Mouse (Mus musculus) forebrain, embryonic 14.5 days (tissue): Measurements from ENCODE around the gene Ireb2. TPM values are rescaled to one million over a fixed set of nuclear protein-coding genes. Genes with fewer than 3 reads are reported as not detected.
A peak's percentile ranks its signal among the peaks of the same experiment; 100 is the strongest.

Experiments used
- ATAC-seq: fragments of 200-750 bp; cut with Nextera tagmentation; 2 replicates; pipeline ENCODE4 v1.8.0; 2017; ENCODE audit warnings: mild to moderate bottlenecking, moderate library complexity
- DNase-seq: peaks from one replicate; pipeline ENCODE4 v3.0.0-alpha.2; 2015; ENCODE audit warnings: low spot score
- H3K27ac ChIP-seq: fragments of 300-500 bp; sonication (generic); 2 replicates; pipeline ENCODE4 v1.5.1; 2014; ENCODE audit warnings: low read depth, mild to moderate bottlenecking, control low read depth, low read length, moderate library complexity
- H3K27me3 ChIP-seq: fragments of 300-500 bp; sonication (generic); replicated peaks from 2 replicates; pipeline ENCODE4 v1.6.1; 2014; ENCODE audit warnings: low read length, control low read depth, mixed read lengths; ENCODE audit not compliant: control insufficient read depth, insufficient read depth
- H3K36me3 ChIP-seq: fragments of 300-500 bp; sonication (generic); 2 replicates; pipeline ENCODE4 v1.6.1; 2014; ENCODE audit warnings: low read length, control low read depth; ENCODE audit not compliant: control insufficient read depth, insufficient read depth
- H3K4me1 ChIP-seq: fragments of 300-500 bp; sonication (generic); 2 replicates; pipeline ENCODE4 v1.6.1; 2014; ENCODE audit warnings: antibody characterized with exemption, low read length, control low read depth; ENCODE audit not compliant: control insufficient read depth, insufficient read depth
- H3K4me2 ChIP-seq: fragments of 300-500 bp; sonication (generic); 2 replicates; pipeline ENCODE4 v1.6.1; 2014; ENCODE audit warnings: mild to moderate bottlenecking, control low read depth, low read length
- H3K4me3 ChIP-seq: fragments of 300-500 bp; sonication (generic); 2 replicates; pipeline ENCODE4 v1.5.1; 2014; ENCODE audit warnings: low read depth, low read length, control low read depth
- H3K9ac ChIP-seq: fragments of 300-500 bp; sonication (generic); 2 replicates; pipeline ENCODE4 v1.6.1; 2014; ENCODE audit warnings: mild to moderate bottlenecking, low read length, control low read depth, moderate library complexity
- H3K9me3 ChIP-seq: fragments of 300-500 bp; sonication (generic); replicated peaks from 2 replicates; pipeline ENCODE4 v1.6.1; 2016; ENCODE audit warnings: low read length, control low read depth, mixed read lengths; ENCODE audit not compliant: control insufficient read depth
- WGBS: fragments of 180-500 bp; shearing (Covaris S2); extraction: QIAGEN DNeasy Blood & Tissue Kit; methylation state at CpG from one replicate; pipeline ENCODE4 v1.1.7; 2014; 5-methylcytosine and 5-hydroxymethylcytosine counted together
- polyA plus RNA-seq: library from polyadenylated mRNA; unstranded; fragments of >200 nt; fragmentation: Nextera tagmentation; extraction: Ambion mirVana; gene quantifications from 2 replicates; pipeline ENCODE4 v1.2.1, GENCODE M21; 2014

Ireb2 gene
- polyA plus RNA-seq, 1 experiment from 2014 or later: 51.6 TPM

DNA sequence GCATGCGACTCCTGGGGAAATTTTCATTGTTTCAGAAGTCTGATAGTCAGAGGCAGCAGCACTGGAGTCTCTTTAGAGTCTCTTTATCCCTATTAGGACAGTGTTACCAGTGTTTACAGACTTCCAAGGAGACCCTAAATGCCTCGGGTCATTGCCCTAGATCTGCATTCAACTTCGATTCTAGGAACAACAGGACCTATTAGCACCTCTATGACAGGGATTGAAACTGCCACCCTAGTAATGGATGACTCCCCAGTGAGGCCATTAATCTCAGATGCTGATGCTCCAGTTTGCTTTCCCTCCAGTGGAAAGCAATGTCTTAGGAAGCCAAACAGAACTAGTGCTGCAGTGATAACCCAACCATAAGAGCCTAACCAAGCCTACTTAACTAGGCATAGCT lies 6.1 kb upstream of the Ireb2 start:
- Histone ChIP-seq H3K9ac (no peak overlapping the region), H3K9me3 (no peaks in the 10 kb centered on the region), H3K4me1 (no peaks in the 10 kb centered on the region), H3K4me3 (no peak overlapping the region), H3K27ac (no peak overlapping the region), H3K27me3 (no peaks in the 10 kb centered on the region), H3K4me2 (no peak overlapping the region), H3K36me3 (no peaks in the 10 kb centered on the region)
- DNase-seq (no peak), ATAC-seq (no peak)
- WGBS: 41% methylated on average over 3 of the region's 3 CpGs

DNA sequence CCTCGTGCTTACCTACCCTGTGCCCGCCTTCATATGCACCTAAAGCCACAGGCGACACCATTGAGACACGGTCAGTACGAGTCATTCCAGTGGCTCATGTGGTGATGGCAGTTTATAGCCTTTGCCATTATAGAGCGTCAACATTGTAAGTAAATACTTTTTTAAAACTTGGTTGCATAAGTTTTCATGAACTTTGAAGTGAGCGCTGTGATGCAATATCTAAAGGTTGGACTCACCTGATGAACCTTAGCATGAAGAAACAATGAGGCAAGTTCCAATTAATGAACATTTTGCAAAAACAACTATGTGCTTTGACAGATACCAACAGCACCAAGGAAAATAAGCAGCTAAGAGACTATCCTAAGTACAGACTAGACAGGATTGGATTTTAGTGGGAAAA lies 3.1 kb upstream of the Ireb2 start:
- no peak for DNase-seq
- Histone ChIP-seq H3K4me2 (no peak overlapping the region), H3K27ac (no peak overlapping the region), H3K9ac (no peak overlapping the region), H3K4me1 (peaks cover 14% of the 10 kb centered on the region), H3K36me3 (peaks cover 6% of the 10 kb centered on the region), H3K9me3 (no peaks in the 10 kb centered on the region), H3K27me3 (no peaks in the 10 kb centered on the region), H3K4me3 (no peak overlapping the region)
- ATAC-seq: no peak
- 92% methylated on average over 7 of the region's 7 CpGs for WGBS

DNA sequence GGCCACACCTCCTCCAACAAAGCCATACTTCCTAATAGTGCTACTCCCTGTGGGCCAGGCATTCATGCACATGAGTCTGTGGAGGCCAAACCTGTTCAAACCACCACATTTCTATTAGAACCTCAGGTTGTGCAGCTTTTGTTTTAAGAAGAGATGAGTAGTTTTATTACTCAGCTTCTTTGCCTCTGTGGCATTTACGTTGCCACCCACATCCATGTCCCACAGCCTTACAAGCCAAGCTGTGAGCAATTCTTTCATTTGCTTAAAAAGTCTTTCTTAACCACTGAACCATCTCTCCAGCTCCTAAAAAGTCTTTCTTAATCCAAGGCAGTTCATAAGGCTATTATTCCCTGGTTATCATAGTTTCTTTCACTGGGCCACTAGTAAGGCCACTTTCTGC lies 15.2 kb downstream of the Ireb2 start:
- no peak overlapping the region for H3K4me2 ChIP-seq
- H3K27me3 ChIP-seq: no peaks in the 10 kb centered on the region
- H3K27ac ChIP-seq: no peak overlapping the region
- no peak overlapping the region for H3K4me3 ChIP-seq
- ATAC-seq (no peak), DNase-seq (no peak)
- no peaks in the 10 kb centered on the region for H3K9me3 ChIP-seq
- H3K36me3 ChIP-seq: peaks cover 44% of the 10 kb centered on the region
- H3K4me1 ChIP-seq: no peaks in the 10 kb centered on the region
- no peak overlapping the region for H3K9ac ChIP-seq
- 100% methylated on average over 1 of the region's 1 CpGs for WGBS

DNA sequence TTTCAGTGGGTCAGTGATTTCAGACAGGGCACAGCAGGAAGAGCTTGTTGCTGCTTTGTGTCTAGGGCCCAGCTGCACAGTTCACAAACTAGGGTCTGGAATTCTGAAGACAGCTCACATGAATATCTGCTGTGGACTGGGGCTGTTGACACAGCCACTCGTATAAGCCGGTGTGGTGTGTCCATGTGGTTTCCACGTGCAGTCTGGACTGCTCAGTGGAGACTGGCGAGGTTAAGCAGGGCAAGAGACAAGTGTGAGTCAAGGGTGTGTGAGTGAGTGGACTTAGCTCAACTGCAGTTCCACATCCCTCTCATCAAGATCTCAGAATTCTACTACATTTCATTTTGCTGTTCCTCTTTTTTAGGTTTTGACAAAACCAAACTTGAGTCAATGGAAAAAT lies 28.5 kb downstream of the Ireb2 start:
- Histone ChIP-seq H3K9me3 (no peaks in the 10 kb centered on the region), H3K4me1 (no peaks in the 10 kb centered on the region), H3K4me2 (no peak overlapping the region), H3K36me3 (peaks cover 74% of the 10 kb centered on the region), H3K27me3 (no peaks in the 10 kb centered on the region), H3K27ac (no peak overlapping the region), H3K4me3 (no peak overlapping the region), H3K9ac (no peak overlapping the region)
- WGBS: 92% methylated on average over 4 of the region's 4 CpGs
- DNase-seq (no peak), ATAC-seq (no peak)

GRCm38 (mm10) chr9:54897097-54897496 lies 33.5 kb downstream of the Ireb2 start:
- H3K4me1 ChIP-seq: no peaks in the 10 kb centered on the region
- H3K27ac ChIP-seq: no peak overlapping the region
- H3K36me3 ChIP-seq: peaks cover 72% of the 10 kb centered on the region
- DNase-seq (peak; percentile 12), ATAC-seq (no peak)
- H3K4me2 ChIP-seq: no peak overlapping the region
- H3K9me3 ChIP-seq: no peaks in the 10 kb centered on the region
- H3K9ac ChIP-seq: no peak overlapping the region
- WGBS: 88% methylated on average over 3 of the region's 3 CpGs
- H3K27me3 ChIP-seq: no peaks in the 10 kb centered on the region
- H3K4me3 ChIP-seq: no peak overlapping the region

DNA sequence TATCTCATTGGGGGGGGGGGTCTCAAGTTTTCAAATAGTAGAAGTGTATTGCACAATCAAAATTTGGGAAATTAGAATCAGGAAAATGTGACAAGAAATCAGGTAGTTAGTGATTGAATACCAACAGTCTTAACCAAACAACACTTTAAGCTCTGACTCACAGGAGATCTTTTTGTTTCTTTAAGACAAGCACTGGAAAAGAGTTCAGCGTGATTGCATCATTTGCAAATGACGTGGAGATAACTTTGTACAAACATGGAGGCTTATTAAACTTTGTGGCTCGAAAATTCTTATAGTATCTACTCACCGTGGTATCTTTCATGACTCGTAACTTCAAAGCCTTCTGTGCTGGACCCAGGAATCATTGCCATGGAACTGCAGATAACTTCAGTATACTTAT lies 45.9 kb downstream of the Ireb2 start:
- no peaks in the 10 kb centered on the region for H3K4me1 ChIP-seq
- no peaks in the 10 kb centered on the region for H3K9me3 ChIP-seq
- DNase-seq (no peak), ATAC-seq (no peak)
- H3K36me3 ChIP-seq: peaks cover 59% of the 10 kb centered on the region
- no peaks in the 10 kb centered on the region for H3K27me3 ChIP-seq
- WGBS: 94% methylated on average over 5 of the region's 5 CpGs
- no peak overlapping the region for H3K9ac ChIP-seq
- no peak overlapping the region for H3K4me2 ChIP-seq
- no peak overlapping the region for H3K27ac ChIP-seq
- no peak overlapping the region for H3K4me3 ChIP-seq

GRCm38 (mm10) chr9:54915576-54915975 lies 52.0 kb downstream of the Ireb2 start:
- Histone ChIP-seq H3K27me3 (no peaks in the 10 kb centered on the region), H3K9ac (no peak overlapping the region), H3K9me3 (no peaks in the 10 kb centered on the region), H3K4me3 (no peak overlapping the region), H3K4me1 (peaks cover 6% of the 10 kb centered on the region; the same call in 1 of the 2 replicates), H3K27ac (no peak overlapping the region), H3K36me3 (peaks cover 12% of the 10 kb centered on the region), H3K4me2 (no peak overlapping the region)
- no peak for DNase-seq
- no peak for ATAC-seq
- 65% methylated on average over 7 of the region's 7 CpGs for WGBS

GRCm38 (mm10) chr9:54916401-54916800 lies 52.8 kb downstream of the Ireb2 start:
- 64% methylated on average over 8 of the region's 8 CpGs for WGBS
- ATAC-seq: peak; percentile 4; the same call in 1 of the 2 replicates
- H3K9ac ChIP-seq: no peak overlapping the region; the same call in 1 of the 2 replicates

GRCm38 (mm10) chr9:54917010-54917677 lies 53.6 kb downstream of the Ireb2 start, which contains the start of gene Hykk:
Hykk (plus strand) TSS chr9:54917283.
- Histone ChIP-seq H3K4me3 (peak within 1 kb of the TSS; percentile 64), H3K27ac (no peak within 1 kb of the TSS), H3K4me1 (peaks cover 6% of the 10 kb centered on the region; the same call in 1 of the 2 replicates), H3K9me3 (no peaks in the 10 kb centered on the region), H3K36me3 (no peaks in the 10 kb centered on the region; the same call in 1 of the 2 replicates), H3K4me2 (peak within 1 kb of the TSS; percentile 82), H3K27me3 (no peaks in the 10 kb centered on the region), H3K9ac (peak within 1 kb of the TSS; percentile 72)
- ATAC-seq (peak; percentile 98), DNase-seq (peak; percentile 98)
- WGBS: under 1% methylated on average over 34 of the region's 34 CpGs

More at GRCm38 (mm10) chr9:54916401-54916800, 52.8 kb downstream of the Ireb2 start:
- Histone ChIP-seq H3K27me3 (no peaks in the 10 kb centered on the region), H3K9me3 (no peaks in the 10 kb centered on the region), H3K4me1 (peaks cover 6% of the 10 kb centered on the region; the same call in 1 of the 2 replicates), H3K27ac (no peak overlapping the region), H3K4me3 (no peak overlapping the region), H3K4me2 (peak overlapping the region; percentile 82), H3K36me3 (peaks cover 7% of the 10 kb centered on the region)
- peak; percentile 10 for DNase-seq
